Mouse (Mus musculus): ENCODE measurements at regions not wholly inside any gene's neighbourhood (a gene's known extent, or its start where the extent isn't known, plus 50 kb on each side); places are given as distances from the start of the nearest gene placed in this dataset.

- no peak for ATAC-seq (ENCODE audit: poor library complexity, severe bottlenecking)
These were observed 153.4 kb downstream of the Maf start for GRCm38 (mm10) chr8:115554185-115554584.

DNA sequence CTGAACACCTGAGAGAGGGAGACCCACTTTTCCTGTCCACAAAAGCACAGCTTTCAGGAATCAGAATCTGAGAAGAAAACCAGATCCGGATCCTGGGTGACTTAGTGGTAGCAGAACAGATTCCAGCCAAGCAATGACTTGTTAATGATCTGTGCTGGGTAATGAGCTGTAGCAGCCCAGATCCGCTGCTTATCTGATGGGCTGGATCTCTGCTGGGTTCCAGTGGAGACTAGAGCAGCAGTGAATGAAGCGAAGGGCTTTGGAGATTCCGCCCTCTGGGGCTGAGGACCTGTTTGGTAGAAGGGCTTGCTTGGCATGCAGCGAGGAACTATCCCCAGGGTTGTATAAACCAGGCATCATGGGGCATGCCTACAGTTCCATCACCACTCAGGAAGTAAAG, 156.3 kb downstream of the Maf start:
- no peak for ATAC-seq (ENCODE audit: poor library complexity, severe bottlenecking)

- no peak for ATAC-seq (ENCODE audit: poor library complexity, severe bottlenecking)
These were observed 158.5 kb downstream of the Maf start for GRCm38 (mm10) chr8:115549112-115549511.

GRCm38 (mm10) chr8:115544067-115544466, 163.5 kb downstream of the Maf start:
- no peak for ATAC-seq (ENCODE audit: poor library complexity, severe bottlenecking)

DNA sequence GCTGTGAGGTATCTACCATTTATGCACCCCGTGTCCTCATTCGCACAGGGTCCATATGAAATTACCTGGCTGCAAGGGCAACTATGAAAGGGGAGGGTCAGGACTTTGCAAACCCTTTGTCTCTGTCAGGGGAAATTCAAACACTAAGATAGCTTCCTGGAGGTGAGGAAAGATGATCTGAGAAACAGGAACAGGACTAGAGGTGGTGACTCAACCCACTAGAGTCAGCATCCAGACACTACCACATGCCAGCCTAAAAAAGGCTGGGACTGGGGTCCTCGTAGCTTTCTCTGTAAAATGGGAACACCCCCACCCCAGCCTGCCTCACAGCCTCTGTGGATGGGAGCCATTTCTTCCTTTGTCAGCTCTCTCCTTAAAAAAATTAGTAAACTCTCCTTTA, 164.7 kb downstream of the Maf start:
- ATAC-seq (ENCODE audit: poor library complexity, severe bottlenecking), result peak; percentile 72

DNA sequence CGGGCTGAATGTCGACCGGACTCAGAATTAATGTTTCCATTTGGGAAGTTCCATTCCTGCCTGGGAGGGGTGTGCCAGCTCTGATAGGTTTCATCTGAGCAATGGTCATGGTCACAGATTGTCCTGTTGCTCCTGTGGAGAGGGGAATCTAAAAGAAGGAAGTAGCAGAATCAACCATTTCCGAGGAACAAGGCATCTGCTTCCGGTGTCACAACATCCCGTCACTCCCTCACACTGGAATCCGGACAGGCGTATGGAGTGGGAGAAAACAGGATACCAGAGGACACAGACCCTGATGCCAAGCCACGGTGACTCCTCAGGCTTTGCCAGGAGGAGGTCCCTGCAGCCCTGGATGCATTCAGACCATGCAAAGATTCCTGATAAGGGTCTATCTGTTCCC, 168.0 kb downstream of the Maf start:
- ATAC-seq (ENCODE audit: poor library complexity, severe bottlenecking), result peak; percentile 61

GRCm38 (mm10) chr8:115538236-115538635, 169.4 kb downstream of the Maf start:
- no peak for ATAC-seq (ENCODE audit: poor library complexity, severe bottlenecking)

DNA sequence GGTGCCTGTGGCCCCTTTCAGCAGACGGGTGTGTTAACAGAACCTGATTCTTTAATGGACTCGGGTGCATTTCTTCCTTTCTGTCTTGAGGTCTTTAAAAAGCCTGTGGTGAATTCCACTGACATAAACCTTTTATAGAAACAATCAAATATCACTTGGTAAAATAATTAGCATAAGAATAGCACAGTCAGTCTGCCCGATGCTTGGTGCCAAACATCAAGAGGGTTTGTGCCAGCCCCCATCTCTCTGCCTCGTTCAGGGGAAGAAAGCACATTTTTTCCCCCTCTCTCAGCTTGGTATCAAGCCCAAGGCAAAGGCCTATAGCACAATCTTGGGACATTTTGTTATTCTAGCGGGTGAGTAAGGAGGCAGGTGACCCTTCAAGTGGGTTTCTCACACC, 169.8 kb downstream of the Maf start:
- ATAC-seq (ENCODE audit: poor library complexity, severe bottlenecking), result no peak

- ATAC-seq (ENCODE audit: poor library complexity, severe bottlenecking), result no peak
These were observed 170.8 kb downstream of the Maf start for GRCm38 (mm10) chr8:115536554-115537346.

DNA sequence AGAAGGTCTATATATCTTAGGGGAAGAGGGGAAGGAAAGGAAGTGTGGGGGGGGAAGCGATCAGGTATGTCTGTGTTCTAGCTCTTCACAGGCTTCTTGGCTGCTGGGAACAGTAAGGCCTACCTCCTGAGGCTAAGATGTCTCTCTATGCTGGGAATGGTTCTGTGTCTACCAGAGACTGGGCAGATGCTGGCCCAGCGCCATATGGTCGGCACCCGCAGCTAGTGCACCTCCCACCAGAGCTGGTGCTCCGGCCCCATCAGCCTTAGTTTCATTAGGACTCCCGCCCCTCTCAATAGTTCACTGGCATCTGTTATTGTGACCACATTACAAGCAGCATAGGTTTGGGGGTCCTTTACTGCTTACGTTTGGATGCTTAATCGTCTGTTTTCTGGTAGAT, 171.6 kb downstream of the Maf start:
- no peak for ATAC-seq (ENCODE audit: poor library complexity, severe bottlenecking)

GRCm38 (mm10) chr8:115534030-115534429, 173.6 kb downstream of the Maf start:
- ATAC-seq (ENCODE audit: poor library complexity, severe bottlenecking), result no peak

DNA sequence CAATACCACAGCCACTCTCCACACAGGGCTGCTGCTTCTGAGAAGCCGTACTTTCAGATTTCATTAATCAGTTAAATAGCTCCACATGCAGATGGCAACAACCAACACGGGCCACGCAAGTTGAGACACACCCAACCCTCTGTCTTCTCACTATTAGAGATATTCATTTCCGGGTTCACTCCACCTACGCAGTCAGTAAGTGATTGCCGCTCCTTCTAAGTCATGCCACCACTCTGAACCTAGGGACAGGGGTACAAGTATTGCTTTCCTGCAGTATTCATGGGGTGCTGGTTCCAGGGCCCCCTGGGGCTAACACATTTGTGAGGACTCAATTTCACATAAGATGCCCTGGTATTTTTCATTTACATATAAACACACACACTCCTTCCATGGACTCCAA, 176.3 kb downstream of the Maf start:
- ATAC-seq (ENCODE audit: poor library complexity, severe bottlenecking), result no peak

- ATAC-seq (ENCODE audit: poor library complexity, severe bottlenecking), result peak; percentile 69
These were observed 177.8 kb downstream of the Maf start for GRCm38 (mm10) chr8:115529568-115530342.

DNA sequence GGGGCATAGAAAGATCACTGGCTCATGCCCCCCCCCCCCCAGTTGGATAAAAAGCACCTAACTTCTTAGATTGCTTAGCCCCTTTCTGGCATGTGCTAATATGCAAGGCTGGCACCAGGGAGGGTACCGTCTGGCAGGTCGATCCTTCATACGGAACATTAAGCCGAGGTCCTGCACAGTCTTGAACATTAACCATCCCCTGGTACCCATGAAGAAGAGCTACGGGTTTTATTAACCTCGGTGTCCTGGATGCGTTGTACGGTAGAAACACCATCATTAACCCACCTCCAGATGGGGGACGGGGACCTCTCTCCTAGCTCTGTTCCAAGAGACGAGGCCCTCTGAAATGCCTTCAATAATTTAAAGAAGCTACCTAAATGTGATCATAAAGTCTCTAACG, 178.7 kb downstream of the Maf start:
- ATAC-seq (ENCODE audit: poor library complexity, severe bottlenecking), result no peak

DNA sequence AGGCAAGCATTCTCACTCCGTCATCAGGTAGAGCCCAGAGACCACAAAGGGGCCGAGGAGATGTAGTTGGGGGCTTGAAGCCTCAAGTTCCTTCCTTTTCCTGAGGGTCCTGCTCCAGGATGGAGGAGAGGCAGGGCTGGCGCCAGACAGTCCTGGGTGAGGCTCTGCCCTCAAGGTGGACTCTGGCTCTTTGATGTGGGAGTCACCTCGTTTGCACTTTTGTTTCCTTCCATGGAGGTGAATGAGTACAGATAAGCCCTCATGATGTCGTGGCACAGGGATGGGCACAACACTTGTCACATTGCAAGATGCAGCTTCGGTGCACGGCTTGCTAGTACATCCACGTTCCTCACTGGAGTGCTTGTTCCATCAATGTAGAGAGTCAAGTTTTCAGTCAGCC, 182.4 kb downstream of the Maf start:
- ATAC-seq (ENCODE audit: poor library complexity, severe bottlenecking), result no peak

DNA sequence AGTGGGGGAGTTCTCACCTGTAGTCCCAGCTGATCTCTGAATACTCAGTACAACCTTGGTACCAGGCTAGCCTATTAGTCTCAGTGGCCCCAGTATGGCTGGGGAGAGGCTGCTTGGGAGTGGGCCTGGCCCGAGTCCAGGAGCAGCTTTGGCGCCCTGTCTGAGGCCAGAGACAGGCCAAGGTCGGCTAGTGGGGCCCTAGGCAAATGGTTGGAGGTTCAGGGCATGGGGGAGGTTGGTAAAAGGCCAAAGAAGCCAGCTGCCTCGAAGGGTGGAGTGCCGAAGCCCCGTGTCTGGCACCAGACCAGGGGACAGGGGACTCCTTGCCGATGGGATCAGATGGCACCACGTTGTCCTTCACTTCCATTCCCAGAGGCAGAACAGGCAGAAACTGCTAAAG, 182.9 kb downstream of the Maf start:
- ATAC-seq (ENCODE audit: poor library complexity, severe bottlenecking), result no peak

DNA sequence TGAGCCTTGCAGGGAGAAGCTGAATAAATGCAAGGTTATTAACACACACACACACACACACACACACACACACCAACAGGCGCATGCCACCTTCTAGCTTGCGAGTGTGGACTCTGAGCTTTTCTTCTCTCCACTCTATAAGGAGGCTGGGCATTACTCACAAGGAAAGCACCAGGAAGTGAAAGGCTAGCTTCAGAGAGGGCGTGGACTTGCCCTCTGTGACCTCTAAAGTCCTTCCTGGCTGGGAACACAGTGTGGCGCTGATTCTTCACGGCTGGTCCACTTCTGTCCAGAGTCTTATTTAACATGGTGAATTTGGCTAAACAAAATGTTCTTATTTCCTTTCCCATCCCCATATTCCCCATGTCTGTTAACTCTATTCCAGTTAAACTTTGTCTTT, 185.1 kb downstream of the Maf start:
- ATAC-seq (ENCODE audit: poor library complexity, severe bottlenecking), result peak; percentile 83

GRCm38 (mm10) chr8:115515647-115516046, 191.9 kb downstream of the Maf start:
- ATAC-seq (ENCODE audit: poor library complexity, severe bottlenecking), result no peak

GRCm38 (mm10) chr8:115514485-115514884, 193.1 kb downstream of the Maf start:
- no peak for ATAC-seq (ENCODE audit: poor library complexity, severe bottlenecking)

GRCm38 (mm10) chr8:115507180-115507579, 200.4 kb downstream of the Maf start:
- peak; percentile 31 for ATAC-seq (ENCODE audit: poor library complexity, severe bottlenecking)

- peak; percentile 87 for ATAC-seq (ENCODE audit: poor library complexity, severe bottlenecking)
These were observed 200.9 kb downstream of the Maf start for GRCm38 (mm10) chr8:115506741-115507140.

DNA sequence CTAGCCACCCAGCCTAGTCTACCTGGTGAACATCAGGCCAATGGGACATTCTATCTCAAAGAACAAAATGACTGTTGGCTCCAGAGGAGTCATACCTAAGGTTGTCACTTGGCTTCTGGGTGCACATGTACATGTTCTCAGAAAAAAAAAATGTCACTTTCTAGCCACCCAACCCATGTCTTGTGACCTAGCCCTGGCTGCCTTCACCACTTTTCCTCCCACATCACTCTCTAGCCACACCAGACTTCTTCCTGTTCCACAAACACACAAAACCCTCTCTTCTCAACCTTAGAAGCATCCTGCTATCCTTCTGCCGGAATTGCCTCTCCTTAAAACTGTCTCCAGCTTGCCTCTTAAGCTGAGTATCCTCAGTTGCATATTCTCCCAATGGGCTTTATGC, 211.6 kb downstream of the Maf start:
- no peak for ATAC-seq (ENCODE audit: poor library complexity, severe bottlenecking)

Data from megakaryocyte, adult 5-6 weeks (primary cell).